Mouse (Mus musculus) hindbrain, embryonic 11.5 days (tissue): Measurements from ENCODE around the gene Stoml2. TPM values are rescaled to one million over a fixed set of nuclear protein-coding genes. Genes with fewer than 3 reads are reported as not detected.

ENCODE experiments used
- ATAC-seq: fragments of 200-750 bp; cut with Nextera tagmentation; 2 replicates; pipeline ENCODE4 v1.8.0; 2017; ENCODE audit warnings: mild to moderate bottlenecking, moderate TSS enrichment, moderate library complexity; ENCODE audit not compliant: low FRiP score
- DNase-seq: peaks from one replicate; pipeline ENCODE4 v3.0.0-alpha.2; 2015; ENCODE audit warnings: low spot score
- H3K27ac ChIP-seq: fragments of 300-500 bp; sonication (generic); 2 replicates; pipeline ENCODE4 v1.5.1; 2014; ENCODE audit warnings: mild to moderate bottlenecking, low read depth, low read length
- H3K27me3 ChIP-seq: fragments of 300-500 bp; sonication (generic); 2 replicates; pipeline ENCODE4 v1.6.1; 2014; ENCODE audit warnings: mild to moderate bottlenecking, low read length, moderate library complexity, mixed read lengths; ENCODE audit not compliant: control insufficient read depth, insufficient read depth
- H3K36me3 ChIP-seq: fragments of 300-500 bp; sonication (generic); 2 replicates; pipeline ENCODE4 v1.6.1; 2014; ENCODE audit warnings: mild to moderate bottlenecking, low read length, moderate library complexity, mixed read lengths; ENCODE audit not compliant: control insufficient read depth, insufficient read depth
- H3K4me1 ChIP-seq: fragments of 300-500 bp; sonication (generic); replicated peaks from 2 replicates; pipeline ENCODE4 v1.6.1; 2014; ENCODE audit warnings: low read length, mixed read lengths; ENCODE audit not compliant: control insufficient read depth, insufficient read depth
- H3K4me2 ChIP-seq: fragments of 300-500 bp; sonication (generic); replicated peaks from 2 replicates; pipeline ENCODE4 v1.6.1; 2014; ENCODE audit warnings: mild to moderate bottlenecking, low read depth, low read length
- H3K4me3 ChIP-seq: fragments of 300-500 bp; sonication (generic); 2 replicates; pipeline ENCODE4 v1.5.1; 2014; ENCODE audit warnings: low read depth, low read length
- H3K9ac ChIP-seq: fragments of 300-500 bp; sonication (generic); 2 replicates; pipeline ENCODE4 v1.6.1; 2014; ENCODE audit warnings: low read depth, low read length
- H3K9me3 ChIP-seq: fragments of 300-500 bp; sonication (generic); 2 replicates; pipeline ENCODE4 v1.6.1; 2016; ENCODE audit warnings: low read length; ENCODE audit not compliant: control insufficient read depth
- WGBS: fragments of 180-500 bp; shearing (Covaris S2); extraction: QIAGEN DNeasy Blood & Tissue Kit; methylation state at CpG from one replicate; pipeline ENCODE4 v1.1.7; 2014; 5-methylcytosine and 5-hydroxymethylcytosine counted together
- polyA plus RNA-seq: library from polyadenylated mRNA; unstranded; fragments of >200 nt; fragmentation: Nextera tagmentation; extraction: Ambion mirVana; gene quantifications from 2 replicates; pipeline ENCODE4 v1.2.1, GENCODE M21; 2014

Stoml2 gene
- polyA plus RNA-seq, 1 experiment from 2014 or later, result 353 TPM

DNA sequence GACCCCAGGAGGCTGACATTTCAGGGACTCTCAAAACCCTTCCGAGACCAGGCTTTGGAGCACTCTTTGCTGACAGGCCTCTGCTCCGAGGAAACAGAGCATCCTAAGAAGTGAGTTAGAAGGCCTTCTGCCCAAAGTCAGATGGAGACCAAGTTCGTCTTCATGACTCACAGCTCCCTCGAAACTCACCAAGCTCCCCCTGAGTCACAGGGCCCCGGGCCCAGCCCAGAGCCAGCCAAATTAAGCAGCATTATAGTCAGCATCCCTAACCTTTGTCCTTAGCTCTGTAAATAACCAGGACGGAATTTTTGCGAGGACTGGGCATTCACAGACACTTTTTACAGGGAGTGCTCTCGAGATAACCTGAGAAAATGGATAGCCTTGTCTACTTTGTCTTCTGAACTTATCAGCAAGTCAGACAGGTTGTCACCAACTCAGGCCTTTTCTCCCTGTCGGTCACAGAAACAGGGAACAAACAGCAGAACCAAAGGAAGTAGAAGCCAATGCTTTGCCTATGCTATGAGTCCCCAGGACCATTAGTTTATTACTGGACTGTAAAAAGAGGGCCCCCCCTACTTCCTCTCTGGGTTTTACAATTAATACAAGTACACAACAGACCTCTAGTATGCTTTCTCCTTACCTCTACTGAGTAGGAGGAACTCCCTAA lies 9.5 kb upstream of the Stoml2 start:
- H3K4me2 ChIP-seq, result no peak overlapping the region
- 0 out of 2 replicates have a peak overlapping the region, but pooled peaks have one; percentile 37 for H3K27ac ChIP-seq
- ATAC-seq (no peak), DNase-seq (no peak)
- 69% methylated on average over 9 of the region's 9 CpGs for WGBS
- H3K9me3 ChIP-seq, result no peaks in the 10 kb centered on the region
- no peak overlapping the region for H3K4me3 ChIP-seq
- H3K27me3 ChIP-seq, result no peaks in the 10 kb centered on the region
- H3K36me3 ChIP-seq, result peaks cover 7% of the 10 kb centered on the region
- no peak overlapping the region for H3K9ac ChIP-seq
- peaks cover 5% of the 10 kb centered on the region; the same call in 1 of the 2 replicates for H3K4me1 ChIP-seq

DNA sequence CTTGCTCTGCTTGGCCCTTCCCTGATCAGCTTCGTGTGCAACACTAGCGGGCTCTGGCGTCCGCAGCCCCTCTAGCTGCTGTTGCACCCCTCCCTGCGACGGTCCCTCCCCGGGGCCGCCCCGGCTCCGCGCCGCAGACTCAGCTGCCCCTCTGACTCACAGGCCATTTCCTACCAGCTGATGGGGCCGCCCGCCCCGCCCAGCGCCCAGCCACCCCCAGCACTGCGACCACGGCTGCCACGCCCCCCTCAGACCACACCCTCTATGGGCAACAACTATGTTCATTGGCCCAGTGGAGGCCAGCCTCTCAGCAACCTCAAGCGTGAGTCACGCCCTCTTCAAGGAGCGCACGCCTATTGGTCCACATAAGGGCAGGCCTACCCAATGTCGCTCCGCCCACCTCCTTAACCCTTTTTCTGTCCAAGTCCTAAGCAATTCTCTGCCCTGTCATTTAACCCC lies 8.6 kb upstream of the Stoml2 start:
- Histone ChIP-seq H3K27ac (peak overlapping the region; percentile 72), H3K4me2 (peak overlapping the region; percentile 64), H3K27me3 (no peaks in the 10 kb centered on the region), H3K36me3 (peaks cover 7% of the 10 kb centered on the region), H3K4me1 (peaks cover 5% of the 10 kb centered on the region; the same call in 1 of the 2 replicates), H3K9me3 (no peaks in the 10 kb centered on the region), H3K4me3 (peak overlapping the region; percentile 57), H3K9ac (peak overlapping the region; percentile 55)
- ATAC-seq (peak; percentile 92), DNase-seq (peak; percentile 94)
- WGBS, result under 1% methylated on average over 25 of the region's 25 CpGs

DNA sequence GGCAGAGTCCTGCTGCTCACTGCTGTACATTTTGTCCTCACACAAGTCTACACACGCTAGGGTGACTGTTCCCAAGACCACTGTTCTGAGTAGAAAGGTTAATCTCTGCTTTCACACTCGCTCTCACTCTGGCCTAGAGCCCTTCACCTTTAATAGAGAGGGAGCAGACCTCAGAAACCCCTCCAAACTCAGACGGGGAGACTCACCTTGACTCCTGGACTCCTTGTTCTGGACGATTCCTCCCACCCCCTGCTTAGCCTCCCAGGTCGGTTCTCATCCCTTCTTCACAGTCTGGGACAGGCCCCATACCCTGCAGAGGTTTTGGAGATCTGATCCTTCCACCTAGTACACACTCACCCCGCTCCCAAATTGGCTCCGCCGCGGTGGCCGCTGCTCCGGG lies 8.1 kb upstream of the Stoml2 start:
- WGBS, result 4% methylated on average over 11 of the region's 11 CpGs

DNA sequence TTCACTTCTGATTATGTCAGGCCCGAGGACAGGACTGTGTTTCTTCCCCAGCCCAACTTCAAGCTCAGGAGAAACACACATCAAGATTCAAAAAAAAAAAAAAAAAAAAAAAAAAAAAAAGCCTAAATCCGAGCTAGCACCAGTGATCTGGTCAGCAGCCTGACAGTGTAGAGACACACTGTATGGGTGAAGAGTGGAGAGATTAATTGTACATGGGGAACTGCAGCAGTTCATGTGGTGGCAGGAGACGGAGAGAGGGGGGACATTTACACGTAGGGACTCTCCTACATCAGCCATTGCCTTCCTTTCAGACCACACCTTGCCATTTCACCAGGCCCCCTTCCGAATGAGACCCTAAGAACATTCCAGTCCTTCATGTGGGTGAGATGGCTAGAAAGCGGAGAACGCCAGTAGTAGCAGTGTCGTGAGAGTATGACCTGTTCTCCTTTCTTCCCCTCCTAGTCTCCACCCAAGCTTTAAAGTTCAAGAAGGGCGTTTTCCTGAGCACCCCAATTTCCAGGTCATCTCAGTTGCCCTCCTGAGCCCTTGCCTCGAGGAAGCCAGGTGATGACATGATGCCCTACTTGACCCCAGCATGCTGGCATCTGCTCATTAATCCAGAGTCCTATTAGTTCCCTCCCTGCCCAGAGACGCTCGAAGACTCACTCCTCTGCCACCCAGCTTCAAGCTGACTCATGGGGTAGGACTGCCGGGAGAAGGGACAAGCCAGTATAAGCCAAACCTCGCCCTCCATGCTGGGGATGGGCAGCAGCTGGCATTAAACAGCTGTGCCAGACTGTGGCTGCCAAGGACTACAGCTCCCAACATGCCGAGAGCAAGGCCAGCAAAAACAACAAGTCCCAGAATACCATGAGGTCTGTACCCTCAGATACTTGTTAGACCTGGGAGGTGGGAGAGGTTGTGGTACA lies 7.3 kb upstream of the Stoml2 start:
- Histone ChIP-seq H3K4me1 (peaks cover 5% of the 10 kb centered on the region; the same call in 1 of the 2 replicates), H3K4me3 (peak overlapping the region; percentile 57), H3K9me3 (no peaks in the 10 kb centered on the region), H3K27ac (no peak overlapping the region), H3K27me3 (no peaks in the 10 kb centered on the region), H3K36me3 (peaks cover 7% of the 10 kb centered on the region), H3K4me2 (peak overlapping the region; percentile 64), H3K9ac (peak overlapping the region; percentile 55; the same call in 1 of the 2 replicates)
- 63% methylated on average over 15 of the region's 15 CpGs for WGBS
- DNase-seq (no peak), ATAC-seq (no peak)

More for the DNA sequence above, 8.1 kb upstream of the Stoml2 start:
- H3K9ac ChIP-seq, result peak overlapping the region; percentile 55
- peaks cover 7% of the 10 kb centered on the region for H3K36me3 ChIP-seq
- no peak for DNase-seq
- H3K9me3 ChIP-seq, result no peaks in the 10 kb centered on the region
- peak overlapping the region; percentile 72 for H3K27ac ChIP-seq
- no peak; the same call in 1 of the 2 replicates for ATAC-seq
- H3K4me1 ChIP-seq, result peaks cover 5% of the 10 kb centered on the region; the same call in 1 of the 2 replicates
- no peaks in the 10 kb centered on the region for H3K27me3 ChIP-seq
- peak overlapping the region; percentile 64 for H3K4me2 ChIP-seq
- peak overlapping the region; percentile 57 for H3K4me3 ChIP-seq

DNA sequence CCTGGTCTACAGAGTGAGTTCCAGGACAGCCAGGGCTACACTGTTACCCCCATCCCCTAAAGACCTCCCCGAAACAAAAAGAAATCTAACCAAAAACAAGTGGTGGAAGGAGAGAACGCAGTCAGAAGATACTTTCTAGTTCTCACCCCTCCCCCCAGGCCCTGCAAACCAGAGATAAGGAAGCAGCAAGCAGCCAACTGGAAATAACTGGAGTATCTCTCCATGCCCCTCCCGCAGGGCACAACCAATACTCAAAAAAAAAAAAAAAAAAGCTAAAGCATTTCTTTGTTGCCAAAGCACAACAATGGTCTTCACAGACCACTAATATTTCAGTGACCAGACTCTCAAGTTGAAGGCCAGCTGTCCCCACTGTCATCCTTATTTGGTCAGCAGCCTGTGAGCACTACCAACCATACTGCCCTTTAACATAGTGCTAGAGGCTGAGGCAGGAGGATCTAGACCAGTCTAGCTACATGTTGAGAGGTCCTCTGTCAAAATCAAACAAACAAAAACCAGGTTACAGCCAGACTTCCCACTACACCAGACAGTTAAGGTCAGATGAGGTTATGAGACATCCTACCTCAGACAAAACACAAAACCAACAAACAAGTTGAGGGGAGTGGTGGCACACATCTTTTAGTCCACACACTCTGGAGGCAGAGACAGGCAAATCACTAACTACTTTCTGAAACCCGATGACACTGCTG lies 6.5 kb upstream of the Stoml2 start:
- 72% methylated on average over 4 of the region's 4 CpGs for WGBS
- Histone ChIP-seq H3K4me1 (peaks cover 2% of the 10 kb centered on the region; the same call in 1 of the 2 replicates), H3K27ac (no peak overlapping the region), H3K4me3 (no peak overlapping the region), H3K27me3 (no peaks in the 10 kb centered on the region), H3K9me3 (no peaks in the 10 kb centered on the region), H3K4me2 (no peak overlapping the region), H3K36me3 (peaks cover 10% of the 10 kb centered on the region), H3K9ac (no peak overlapping the region)
- DNase-seq, result no peak
- ATAC-seq, result no peak

DNA sequence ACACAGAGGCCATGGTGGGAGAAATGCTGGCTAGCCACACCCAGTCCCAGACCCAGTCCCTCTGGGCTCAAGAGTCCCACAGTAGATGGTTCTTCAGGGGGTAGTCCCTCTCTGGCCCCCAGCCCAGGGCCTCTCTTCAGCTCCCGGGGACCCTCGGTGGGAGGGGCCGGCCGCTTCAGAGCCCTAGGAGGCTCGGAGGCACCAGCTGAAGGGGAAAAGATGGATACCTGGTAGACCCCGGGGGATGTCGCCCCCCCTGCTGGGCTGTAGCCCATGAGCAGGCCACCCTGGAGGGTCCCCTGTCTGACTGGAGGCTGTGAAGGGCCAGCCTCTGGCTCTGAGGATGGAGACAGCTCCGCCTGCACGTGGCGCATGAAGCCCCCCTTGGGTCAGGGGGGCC lies 4.8 kb upstream of the Stoml2 start:
- H3K9me3 ChIP-seq, result no peaks in the 10 kb centered on the region
- peaks cover 2% of the 10 kb centered on the region; the same call in 1 of the 2 replicates for H3K4me1 ChIP-seq
- no peak overlapping the region for H3K9ac ChIP-seq
- H3K27ac ChIP-seq, result no peak overlapping the region
- no peak overlapping the region for H3K4me3 ChIP-seq
- DNase-seq (no peak), ATAC-seq (no peak)
- H3K27me3 ChIP-seq, result no peaks in the 10 kb centered on the region
- H3K4me2 ChIP-seq, result no peak overlapping the region
- WGBS, result 89% methylated on average over 10 of the region's 10 CpGs
- peaks cover 10% of the 10 kb centered on the region for H3K36me3 ChIP-seq

DNA sequence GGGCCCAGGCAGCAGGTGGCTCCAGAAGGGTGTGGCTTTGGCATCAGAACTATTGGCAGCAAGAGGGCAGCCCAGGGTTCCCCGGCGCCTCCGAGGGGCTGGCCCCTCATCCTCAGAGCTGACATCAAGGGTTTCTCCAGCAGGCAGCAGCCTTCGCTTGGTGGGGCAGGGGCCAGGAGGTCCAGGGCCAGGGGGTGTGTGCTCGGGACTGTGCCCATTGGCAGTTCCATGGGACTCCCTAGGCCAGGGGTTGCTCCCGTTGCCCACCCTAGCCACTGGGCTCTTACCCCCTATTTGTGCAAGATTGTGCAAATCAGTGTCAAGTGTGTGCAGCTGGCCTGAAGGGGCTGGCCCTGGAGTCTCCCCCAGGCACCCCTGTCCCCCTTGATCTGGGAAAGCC lies 4.3 kb upstream of the Stoml2 start:
- peaks cover 10% of the 10 kb centered on the region for H3K36me3 ChIP-seq
- DNase-seq (no peak), ATAC-seq (no peak)
- no peaks in the 10 kb centered on the region for H3K9me3 ChIP-seq
- no peak overlapping the region for H3K4me3 ChIP-seq
- no peak overlapping the region for H3K9ac ChIP-seq
- peaks cover 2% of the 10 kb centered on the region; the same call in 1 of the 2 replicates for H3K4me1 ChIP-seq
- H3K4me2 ChIP-seq, result no peak overlapping the region
- 85% methylated on average over 6 of the region's 6 CpGs for WGBS
- no peak overlapping the region for H3K27ac ChIP-seq
- H3K27me3 ChIP-seq, result no peaks in the 10 kb centered on the region

DNA sequence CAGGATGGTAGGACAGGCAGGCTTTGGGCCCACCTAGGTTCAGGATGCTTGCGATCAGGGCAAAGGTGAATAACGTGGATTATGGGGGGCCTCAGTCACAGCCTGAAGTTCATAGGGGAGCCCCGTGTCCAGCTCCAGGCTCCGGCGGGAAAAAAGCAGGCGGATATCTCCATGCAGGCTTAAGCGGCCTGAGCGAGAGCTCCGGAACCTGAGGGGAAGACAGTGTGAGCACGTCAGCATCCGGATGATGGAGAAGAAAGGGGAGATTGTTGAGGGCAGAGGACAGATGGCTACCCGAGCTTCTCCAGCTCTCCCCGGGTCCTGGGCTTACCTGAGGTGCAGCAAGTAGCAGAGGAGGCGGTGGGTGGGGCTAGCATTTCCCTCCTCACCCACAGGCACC lies 2.0 kb upstream of the Stoml2 start:
- WGBS, result 89% methylated on average over 14 of the region's 14 CpGs
- Histone ChIP-seq H3K27ac (no peak overlapping the region), H3K4me2 (no peak overlapping the region), H3K4me3 (no peak overlapping the region), H3K9me3 (no peaks in the 10 kb centered on the region), H3K36me3 (peaks cover 10% of the 10 kb centered on the region), H3K9ac (no peak overlapping the region), H3K27me3 (no peaks in the 10 kb centered on the region), H3K4me1 (peaks cover 5% of the 10 kb centered on the region; the same call in 1 of the 2 replicates)
- DNase-seq (no peak), ATAC-seq (no peak)
